Mouse (Mus musculus) liver, adult (tissue): ENCODE results near the gene Gapdhs.
"Not testable (repeated sequence)": the region's sequence is repeated elsewhere in the genome, so short reads cannot be mapped to it uniquely, and the experiment has no call there.

Source experiments
- GATA4 ChIP-seq: IDR thresholded peaks from 2 replicates; pipeline ENCODE4 v1.6.1; 2014; ENCODE audit warnings: mild to moderate bottlenecking, low read length; ENCODE audit not compliant: insufficient replicate concordance

The Gapdhs gene

GRCm38 (mm10) chr7:30743617-30744016 is at the start of gene Gapdhs:
TSS of gene Gapdhs (minus strand) at chr7:30743681.
- not testable (repeated sequence) for TF ChIP-seq GATA4

GRCm38 (mm10) chr7:30791921-30792320 is 48.4 kb upstream of the Gapdhs start:
- TF ChIP-seq GATA4, result no peak

GRCm38 (mm10) chr7:30790141-30790540 is 46.7 kb upstream of the Gapdhs start:
- TF ChIP-seq GATA4, result no peak

GRCm38 (mm10) chr7:30787377-30788022 is 44.0 kb upstream of the Gapdhs start, which contains the start of gene Krtdap:
TSS of gene Krtdap (plus strand) at chr7:30787896.
- TF ChIP-seq GATA4, result no peak

GRCm38 (mm10) chr7:30785721-30786546 is 42.5 kb upstream of the Gapdhs start:
- no peak for TF ChIP-seq GATA4

- no peak for TF ChIP-seq GATA4
Measured at GRCm38 (mm10) chr7:30785154-30785553, 41.7 kb upstream of the Gapdhs start.

- no peak for TF ChIP-seq GATA4
Measured at GRCm38 (mm10) chr7:30782658-30783057, 39.2 kb upstream of the Gapdhs start.

- TF ChIP-seq GATA4, result no peak
Measured at GRCm38 (mm10) chr7:30781792-30782191, 38.3 kb upstream of the Gapdhs start.

- TF ChIP-seq GATA4, result no peak
Measured at GRCm38 (mm10) chr7:30777911-30778310, 34.4 kb upstream of the Gapdhs start.

GRCm38 (mm10) chr7:30777081-30777579 is 33.6 kb upstream of the Gapdhs start:
- TF ChIP-seq GATA4, result no peak

- TF ChIP-seq GATA4, result no peak
Measured at GRCm38 (mm10) chr7:30776104-30776503, 32.6 kb upstream of the Gapdhs start.

- no peak for TF ChIP-seq GATA4
Measured at GRCm38 (mm10) chr7:30769236-30769635, 25.8 kb upstream of the Gapdhs start.

- no peak for TF ChIP-seq GATA4
Measured at GRCm38 (mm10) chr7:30766408-30766807, 22.9 kb upstream of the Gapdhs start.

- no peak for TF ChIP-seq GATA4
Measured at GRCm38 (mm10) chr7:30765173-30765572, 21.7 kb upstream of the Gapdhs start.

GRCm38 (mm10) chr7:30763456-30763855 is 20.0 kb upstream of the Gapdhs start, which contains the start of gene Dmkn:
TSS of gene Dmkn (plus strand) at chr7:30763756.
- TF ChIP-seq GATA4, result no peak

- TF ChIP-seq GATA4, result no peak
Measured at GRCm38 (mm10) chr7:30761769-30762352, 18.4 kb upstream of the Gapdhs start.
